Mouse (Mus musculus) embryo, embryonic 10 days (tissue): ENCODE data around the gene Eme2.
"Not testable (repeated sequence)": the region's sequence is repeated elsewhere in the genome, so short reads cannot be mapped to it uniquely, and the experiment has no call there.

ENCODE experiments used
- DNase-seq: peaks from one replicate; pipeline ENCODE4 v3.0.0-alpha.2; 2015; ENCODE audit warnings: low spot score

Gene Eme2

DNA sequence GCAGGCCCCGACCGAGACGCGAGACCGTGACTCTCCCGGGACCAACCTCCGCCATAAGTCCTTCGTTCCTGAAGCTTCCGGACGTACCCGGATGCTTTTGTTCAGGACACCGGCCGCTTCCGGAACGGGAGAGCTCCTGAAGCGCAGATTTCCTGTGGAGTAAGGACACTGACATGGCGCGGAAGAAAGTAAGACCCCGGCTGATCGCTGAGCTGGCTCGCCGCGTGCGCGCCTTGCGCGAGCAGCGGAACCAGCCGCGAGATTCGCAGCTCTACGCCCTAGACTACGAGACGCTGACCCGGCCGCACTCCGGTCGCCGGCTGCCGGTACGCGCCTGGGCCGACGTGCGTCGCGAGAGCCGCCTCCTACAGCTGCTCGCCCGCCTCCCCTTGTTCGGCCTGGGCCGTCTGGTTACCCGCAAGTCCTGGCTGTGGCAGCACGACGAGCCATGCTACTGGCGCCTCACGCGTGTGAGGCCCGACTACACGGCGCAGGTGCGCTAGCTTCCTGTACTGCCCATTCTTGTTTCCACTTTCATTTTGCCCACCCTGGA is at the start of gene Eme2, which contains the start of gene Mrps34:
Gene Eme2, minus strand, starts transcription at position 93 of the 553 bp plus-strand sequence.
Gene Mrps34, plus strand, starts transcription at position 122 of the 553 bp plus-strand sequence.
- peak; percentile 88 for DNase-seq

- DNase-seq = not testable (repeated sequence)
Observed at GRCm38 (mm10) chr17:24943589-24943988, 48.7 kb upstream of the Eme2 start.

DNA sequence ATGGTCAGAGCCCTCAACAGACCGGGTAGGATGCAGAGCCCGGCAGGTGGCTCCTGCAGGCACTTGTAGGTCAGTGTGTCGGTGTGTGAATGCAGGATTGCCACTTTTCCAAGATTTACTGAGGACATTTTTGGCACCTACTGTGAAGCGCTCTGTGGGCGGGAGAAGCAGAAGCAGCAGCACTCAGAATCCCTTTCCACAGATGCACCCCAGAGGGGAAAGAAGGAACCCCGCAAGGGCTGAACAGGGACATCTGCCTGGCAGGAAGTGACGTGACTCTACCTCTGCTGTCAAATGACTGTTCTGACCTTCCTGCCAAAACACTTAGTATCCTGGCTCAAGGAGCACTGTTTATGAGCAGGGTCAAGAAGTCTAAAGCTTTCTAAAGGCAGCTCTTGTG is 48.1 kb upstream of the Eme2 start:
- DNase-seq = no peak

DNA sequence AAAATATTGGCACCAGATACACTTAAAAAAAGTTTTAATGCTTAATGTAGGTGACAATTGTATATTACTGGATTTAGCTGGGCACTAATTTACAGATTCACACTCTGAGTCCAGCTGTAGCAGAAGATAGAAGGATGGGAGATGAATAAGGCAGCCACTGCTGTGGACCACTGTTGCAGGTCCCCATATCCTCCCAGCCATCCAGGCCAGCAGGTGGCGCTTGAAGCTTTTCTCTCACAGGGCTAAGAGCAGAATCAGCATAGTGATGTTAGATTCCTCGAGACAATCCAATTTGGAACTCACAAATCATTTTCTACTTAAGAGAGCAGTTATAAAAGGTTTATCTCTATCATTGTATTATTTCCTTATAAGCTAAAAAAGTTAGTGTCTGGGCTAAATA is 47.6 kb upstream of the Eme2 start:
- DNase-seq = not testable (repeated sequence)

GRCm38 (mm10) chr17:24937266-24937665 is 42.4 kb upstream of the Eme2 start:
- no peak for DNase-seq

GRCm38 (mm10) chr17:24936259-24937237 is 41.7 kb upstream of the Eme2 start, which contains the start of gene Mapk8ip3:
Gene Mapk8ip3, minus strand, starts transcription at chr17:24936977.
- DNase-seq = peak; percentile 97

GRCm38 (mm10) chr17:24935666-24936065 is 40.8 kb upstream of the Eme2 start:
- no peak for DNase-seq

DNA sequence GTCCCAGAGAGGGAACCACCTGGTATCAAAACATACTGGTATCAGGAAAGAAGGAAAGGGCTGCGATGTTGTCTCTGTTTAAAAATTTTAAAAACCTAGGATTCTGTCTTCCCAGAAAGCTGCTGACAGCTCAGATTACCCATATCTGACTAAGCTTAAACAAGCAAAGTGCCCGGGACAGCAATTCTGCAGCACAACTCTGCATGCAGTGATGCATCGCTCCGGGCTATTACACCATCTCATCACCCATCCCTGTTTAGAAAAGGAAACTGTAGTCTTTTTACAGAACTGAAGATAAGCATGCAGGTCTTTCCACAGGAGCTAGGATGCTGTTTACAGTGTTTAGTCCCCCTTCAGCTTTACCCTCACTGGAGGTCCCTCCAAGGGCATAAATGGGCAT is 40.0 kb upstream of the Eme2 start:
- DNase-seq = no peak

DNA sequence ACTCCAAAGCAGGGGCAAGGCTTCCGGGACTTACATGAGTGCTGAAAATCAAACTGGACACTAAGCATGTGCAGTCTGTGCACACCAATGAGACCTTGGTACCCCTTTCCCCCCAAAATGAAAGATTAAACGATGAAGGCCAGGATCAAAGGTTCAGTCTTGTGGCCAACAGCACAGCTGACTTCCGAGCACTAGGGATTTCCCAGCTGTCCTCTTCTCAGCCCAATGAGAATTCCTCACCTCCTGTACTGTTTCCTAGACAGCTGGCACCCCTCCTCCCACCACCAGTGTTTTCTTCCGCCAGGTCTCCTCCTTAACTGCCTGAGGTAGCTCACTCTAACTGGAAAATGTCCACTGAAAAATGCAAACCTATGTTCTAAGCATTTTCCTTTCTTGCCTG is 38.3 kb upstream of the Eme2 start:
- no peak for DNase-seq

GRCm38 (mm10) chr17:24932431-24932830 is 37.5 kb upstream of the Eme2 start:
- no peak for DNase-seq

DNA sequence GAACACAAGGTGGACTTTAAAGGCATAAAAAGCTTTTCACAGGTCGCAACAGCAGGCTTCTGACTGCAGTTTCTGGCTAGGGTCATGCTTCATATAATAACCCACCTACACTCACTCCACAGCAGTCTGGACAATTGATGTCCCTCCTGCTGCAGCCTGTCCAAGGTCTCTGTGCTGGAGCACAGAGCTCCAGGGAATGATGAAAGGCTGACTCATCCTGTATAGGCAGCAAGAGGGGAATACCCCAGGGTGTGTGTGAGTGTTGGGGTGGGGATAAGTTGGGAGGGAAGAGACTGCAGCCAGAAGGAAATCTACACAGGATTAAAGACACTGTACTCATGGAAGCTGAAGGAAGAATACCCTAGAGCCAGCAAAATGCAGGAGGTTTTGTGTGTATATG is 34.6 kb upstream of the Eme2 start:
- no peak for DNase-seq

GRCm38 (mm10) chr17:24923246-24923645 is 28.4 kb upstream of the Eme2 start:
- DNase-seq = no peak

DNA sequence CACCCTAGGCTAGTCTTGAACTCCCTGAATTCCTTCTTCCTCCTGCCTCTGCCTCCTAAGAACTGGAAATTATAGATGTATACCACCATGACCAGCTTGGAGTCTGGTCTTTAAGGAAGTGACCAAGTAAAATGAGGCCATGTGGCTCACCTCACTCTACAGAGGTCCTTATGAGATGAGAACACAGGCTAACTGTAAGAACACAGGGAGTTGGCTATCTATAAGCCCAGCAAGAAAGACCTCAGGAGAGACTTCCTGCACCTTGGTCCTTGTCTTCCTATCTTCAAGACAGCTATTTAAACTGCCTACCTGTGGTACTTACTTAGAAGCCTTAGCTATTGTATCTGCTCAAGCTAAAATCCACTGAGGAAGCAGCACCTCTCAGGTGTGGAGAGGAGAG is 19.1 kb upstream of the Eme2 start:
- DNase-seq = no peak

- DNase-seq = no peak
Observed at GRCm38 (mm10) chr17:24907591-24907990, 12.7 kb upstream of the Eme2 start.

GRCm38 (mm10) chr17:24903767-24904166 is 8.9 kb upstream of the Eme2 start:
- DNase-seq = no peak

- peak; percentile 41 for DNase-seq
Observed at GRCm38 (mm10) chr17:24902671-24903474, 8.0 kb upstream of the Eme2 start.

DNA sequence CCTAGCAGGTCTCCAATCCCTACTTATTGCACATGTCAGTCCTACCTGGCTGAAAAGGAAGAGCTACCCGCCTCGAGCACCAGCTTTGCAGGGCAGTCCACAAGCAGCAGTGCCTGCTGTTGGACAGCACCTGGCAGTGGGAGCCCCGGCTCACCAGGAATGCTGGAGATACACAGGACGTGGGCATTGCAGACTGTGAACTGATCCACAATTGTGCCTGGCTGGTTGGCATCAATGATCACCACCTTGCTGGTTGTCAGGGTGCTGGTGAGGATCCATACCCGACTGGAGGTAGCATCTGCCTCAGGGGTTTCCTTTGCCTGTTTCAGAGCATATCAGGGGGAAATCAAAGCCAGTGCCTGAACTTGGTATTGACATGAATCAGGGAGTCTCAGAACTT is 7.2 kb upstream of the Eme2 start:
- DNase-seq = no peak

DNA sequence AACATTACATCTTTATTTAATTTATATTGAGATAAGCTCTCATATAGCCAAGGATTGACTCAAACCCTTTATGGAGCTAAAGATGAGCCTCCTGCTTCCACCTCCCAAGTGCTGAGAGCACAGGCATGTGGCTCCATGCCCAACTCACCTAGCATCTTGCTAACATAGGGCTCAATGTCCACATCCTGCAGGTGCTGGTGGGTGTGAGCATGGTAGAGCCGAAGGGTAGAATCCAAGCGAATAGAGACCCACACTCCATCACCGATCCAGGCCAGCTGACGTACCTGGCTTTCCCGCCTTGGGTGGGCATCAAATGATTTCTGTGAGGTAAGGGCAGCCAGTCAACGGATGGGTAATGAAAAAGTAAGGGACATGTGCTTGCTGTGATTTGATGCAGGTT is 5.1 kb upstream of the Eme2 start:
- DNase-seq = no peak

DNA sequence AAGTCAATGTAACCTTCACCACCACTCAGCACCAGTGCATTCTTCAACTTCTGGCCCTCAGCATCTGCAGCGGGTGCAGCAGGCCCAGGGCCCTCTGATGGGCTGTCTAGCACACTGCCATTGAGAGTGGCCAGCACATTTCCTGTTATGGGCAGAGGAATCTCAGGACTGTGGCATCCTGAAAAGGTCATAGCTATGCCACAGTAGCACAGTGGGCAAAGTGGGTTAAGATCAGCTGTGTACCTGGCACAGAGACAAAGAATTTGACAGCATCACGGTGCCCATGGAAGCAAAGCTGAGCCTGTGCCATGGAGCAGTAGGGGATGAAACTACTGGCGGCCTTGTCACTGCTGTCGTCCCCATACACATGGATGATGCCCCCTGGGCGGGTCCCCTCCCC is 4.3 kb upstream of the Eme2 start:
- DNase-seq = no peak

- DNase-seq = no peak
Observed at GRCm38 (mm10) chr17:24898041-24898854, 3.4 kb upstream of the Eme2 start.

DNA sequence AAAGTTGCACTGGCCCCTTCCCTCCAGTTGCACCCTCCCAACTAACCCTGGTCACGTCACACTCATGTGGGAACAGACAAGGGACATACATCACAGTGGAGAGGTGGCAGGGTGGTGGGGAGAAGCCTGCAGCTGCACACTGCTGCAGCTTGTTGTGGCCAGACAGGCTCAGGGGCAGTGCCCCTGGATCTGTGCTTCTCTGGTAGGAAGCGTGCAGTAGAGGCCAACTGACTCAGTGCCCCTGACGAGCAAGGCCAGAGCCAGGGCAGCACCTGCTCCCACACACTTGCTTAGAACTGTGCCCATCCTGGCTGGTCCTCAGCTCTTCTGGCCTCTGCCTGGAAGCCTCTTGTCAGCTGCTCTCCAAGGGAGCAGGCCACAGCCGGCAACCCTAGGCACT is 2.7 kb upstream of the Eme2 start:
- no peak for DNase-seq

DNA sequence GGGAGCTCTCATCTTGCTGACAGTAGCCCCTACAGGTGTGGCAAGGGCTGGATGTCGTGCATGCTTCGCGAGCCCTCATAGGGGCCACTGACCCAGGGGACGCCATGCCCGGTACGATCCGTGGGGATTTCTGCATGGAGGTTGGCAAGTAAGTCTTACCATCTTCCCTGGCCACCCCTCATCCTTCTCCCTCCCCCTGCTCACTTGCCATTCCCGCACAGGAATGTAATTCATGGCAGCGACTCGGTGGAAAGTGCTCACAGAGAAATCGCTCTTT is 2.0 kb upstream of the Eme2 start:
- no peak for DNase-seq
